ENCODE assay signal across 31 mouse cellular contexts in the genomic region with DNA sequence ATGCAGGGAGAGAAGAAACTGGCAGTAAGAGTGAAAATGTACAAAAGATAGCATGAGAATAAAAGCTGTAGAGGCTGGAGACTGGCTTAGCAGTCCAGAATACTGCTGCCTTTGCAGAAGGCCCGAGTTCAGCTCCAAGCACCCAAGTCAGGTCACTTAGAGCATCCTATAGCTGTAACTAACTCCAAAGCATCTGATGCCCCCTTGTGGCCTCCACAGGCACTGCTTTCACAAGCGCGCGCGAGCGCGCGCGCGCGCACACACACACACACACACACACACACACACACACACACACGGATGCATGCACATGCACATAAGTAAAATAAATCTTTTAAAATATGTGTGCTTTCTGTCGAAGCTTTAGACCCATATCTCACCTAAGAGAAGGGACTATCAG.
DNase-seq lines count a peak whose midpoint lies in the region; ATAC-seq and TF ChIP-seq lines count a peak whose summit lies in the region.
"Had no signal": no experiment of that assay in that cellular context is flagged by ENCODE, and none has a peak within 500 bp of the region (broad histone marks: within the 10 kb centered on the region; RNA-seq: fewer than 3 reads in every experiment).

No protein-coding gene starts in this region.

- no peak overlapping the region for H3K4me3 ChIP-seq in liver, postnatal 0 days (ENCODE audit: low read depth, low read length)
- H3K4me3 ChIP-seq in E14TG2a.4 (replicated peaks; ENCODE audit: low read length) (no peak overlapping the region), ES-E14 (ENCODE audit: insufficient read depth in 1 of 2, low read depth in 1 of 2, low read length in 2 of 2, poor library complexity in 1 of 2, severe bottlenecking in 1 of 2) (no peak overlapping the region)
- H3K4me3 ChIP-seq: embryonic facial prominence, embryonic 12.5 days; embryonic facial prominence, embryonic 15.5 days; heart, embryonic 12.5 days; heart, embryonic 15.5 days; hindbrain, embryonic 10.5 days; hindbrain, embryonic 13.5 days; intestine, embryonic 15.5 days had no signal

- H3K4me2 ChIP-seq in liver, postnatal 0 days (ENCODE audit: low read depth, low read length), result no peak overlapping the region
- H3K4me2 ChIP-seq: embryonic facial prominence, embryonic 12.5 days; embryonic facial prominence, embryonic 15.5 days; heart, embryonic 12.5 days; heart, embryonic 15.5 days; hindbrain, embryonic 13.5 days; intestine, embryonic 15.5 days had no signal

- H3K9me3 ChIP-seq in liver, postnatal 0 days (ENCODE audit: low read length), result no peaks in the 10 kb centered on the region
- H3K9me3 ChIP-seq in E14TG2a.4 (ENCODE audit: low read length) (no peaks in the 10 kb centered on the region), ES-E14 (ENCODE audit: control insufficient read depth, insufficient read depth, low read depth, low read length) (no peaks in the 10 kb centered on the region)
- H3K9me3 ChIP-seq: embryonic facial prominence, embryonic 12.5 days; embryonic facial prominence, embryonic 15.5 days; heart, embryonic 15.5 days; hindbrain, embryonic 10.5 days; hindbrain, embryonic 13.5 days; intestine, embryonic 15.5 days had no signal

- H3K9ac ChIP-seq in liver, postnatal 0 days (replicated peaks), result no peak overlapping the region
- H3K9ac ChIP-seq in ES-E14 (ENCODE audit: insufficient read depth, low read depth, low read length, poor library complexity, severe bottlenecking), result no peak overlapping the region
- H3K9ac ChIP-seq: embryonic facial prominence, embryonic 12.5 days; embryonic facial prominence, embryonic 15.5 days; forebrain, postnatal 0 days; heart, embryonic 12.5 days; heart, embryonic 15.5 days; hindbrain, embryonic 13.5 days; intestine, embryonic 15.5 days had no signal

- TF ChIP-seq CTCF in liver, postnatal 0 days (IDR thresholded peaks at IDR 0.05; ENCODE audit: low read depth), result 0 out of 2 replicates have a peak, but pooled peaks have one; percentile 5
- TF ChIP-seq CTCF in E14TG2a.4 (conservative IDR thresholded peaks at IDR 0.05; ENCODE audit: low read length), result peak; percentile 27

- DNase-seq in liver, postnatal 0 days, result no peak
- no peak for DNase-seq in liver
- peak; percentile 24 for DNase-seq in ES-E14 (ENCODE audit: low read depth, low spot score)
- DNase-seq in ZHBTc4 (ENCODE audit: low read depth, low spot score), result peak; percentile 56
- DNase-seq in gastrocnemius, adult 18-20 months (ENCODE audit: low spot score), result no peak
- no peak for DNase-seq in spleen, postnatal 14 days (ENCODE audit: low spot score in 2 of 2)
- no peak for DNase-seq in cerebellum, adult 18-20 months
- DNase-seq: adrenal gland, adult 8-10 months; adrenal gland, postnatal 25 days; cerebellum, adult 2 months; cerebellum, adult 9-11 months; cerebellum, postnatal 25 days; forebrain, postnatal 0 days; gastrocnemius, postnatal 25 days; heart, adult 18-20 months; heart, postnatal 10 days; heart, postnatal 36 days; kidney, adult 11 months had no signal

- in situ Hi-C loops in ES-E14 (cut with MboI; ENCODE audit: low sequenced_read_pairs in 2 of 2, unreplicated experiment in 2 of 2), result no loop called here

- ATAC-seq in liver, postnatal 0 days, result no peak
- ATAC-seq: activated CD4-positive, CD25-positive, alpha-beta regulatory T cell, adult 4 months; CD4-positive, CD25-positive, alpha-beta regulatory T cell, adult 4 months; forebrain, embryonic 14.5 days; forebrain, postnatal 0 days; hindbrain, embryonic 16.5 days; intestine, embryonic 15.5 days; Patski had no signal

- 91% methylated on average over 13 of the region's 13 CpGs for WGBS in liver, postnatal 0 days (ENCODE audit: insufficient replicate concordance)

- H3K27ac ChIP-seq in liver, postnatal 0 days (ENCODE audit: low read depth), result no peak overlapping the region
- no peak overlapping the region for H3K27ac ChIP-seq in ES-E14 (ENCODE audit: insufficient read depth, low read depth, low read length, poor library complexity, severe bottlenecking)
- H3K27ac ChIP-seq: embryonic facial prominence, embryonic 12.5 days; embryonic facial prominence, embryonic 15.5 days; heart, embryonic 15.5 days; hindbrain, embryonic 10.5 days; hindbrain, embryonic 13.5 days; intestine, embryonic 15.5 days had no signal

- TF ChIP-seq EP300 in liver, postnatal 0 days (IDR thresholded peaks at IDR 0.05; ENCODE audit: low read depth), result no peak

- no peaks in the 10 kb centered on the region for H3K4me1 ChIP-seq in liver, postnatal 0 days (ENCODE audit: insufficient read depth)
- no peaks in the 10 kb centered on the region for H3K4me1 ChIP-seq in E14TG2a.4 (replicated peaks; ENCODE audit: low read depth, low read length)
- H3K4me1 ChIP-seq in ES-E14 (ENCODE audit: control insufficient read depth in 2 of 2, insufficient read depth in 2 of 2, low read length in 2 of 2, poor library complexity in 1 of 2), result no peaks in the 10 kb centered on the region
- H3K4me1 ChIP-seq: embryonic facial prominence, embryonic 12.5 days; embryonic facial prominence, embryonic 15.5 days; heart, embryonic 12.5 days; heart, embryonic 15.5 days; hindbrain, embryonic 10.5 days; hindbrain, embryonic 13.5 days; intestine, embryonic 15.5 days had no signal

- no peaks in the 10 kb centered on the region for H3K27me3 ChIP-seq in liver, postnatal 0 days (ENCODE audit: insufficient read depth, low read length)
- no peaks in the 10 kb centered on the region; the same call in 1 of the 2 replicates for H3K27me3 ChIP-seq in E14TG2a.4 (ENCODE audit: insufficient read depth, low read length)
- H3K27me3 ChIP-seq: embryonic facial prominence, embryonic 12.5 days; embryonic facial prominence, embryonic 15.5 days; heart, embryonic 12.5 days; heart, embryonic 15.5 days; hindbrain, embryonic 13.5 days; intestine, embryonic 15.5 days; Patski had no signal

- H3K36me3 ChIP-seq in liver, postnatal 0 days (replicated peaks; ENCODE audit: insufficient read depth, low read length), result no peaks in the 10 kb centered on the region
- H3K36me3 ChIP-seq in E14TG2a.4 (ENCODE audit: insufficient read depth, low read length) (no peaks in the 10 kb centered on the region), ES-E14 (ENCODE audit: control insufficient read depth, insufficient read depth, low read length, poor library complexity, severe bottlenecking) (no peaks in the 10 kb centered on the region)
- H3K36me3 ChIP-seq: embryonic facial prominence, embryonic 12.5 days; embryonic facial prominence, embryonic 15.5 days; heart, embryonic 12.5 days; heart, embryonic 15.5 days; hindbrain, embryonic 10.5 days; hindbrain, embryonic 13.5 days; intestine, embryonic 15.5 days had no signal

TF ChIP-seq in ES-E14, 5 proteins besides CTCF, POLR2A, EP300 and RAD21:
- TF ChIP-seq MAFK (IDR thresholded peaks at IDR 0.05; ENCODE audit: insufficient read depth, low read depth, low read length), result no peak
- TF ChIP-seq ZC3H11A (IDR thresholded peaks at IDR 0.05; ENCODE audit: borderline replicate concordance, low read depth, low read length), result no peak
- no peak for TF ChIP-seq CHD2 (IDR thresholded peaks at IDR 0.05; ENCODE audit: low read depth, low read length)
- TF ChIP-seq HCFC1 (IDR thresholded peaks at IDR 0.05; ENCODE audit: borderline replicate concordance, insufficient read depth, low read length), result no peak
- TF ChIP-seq ZNF384 (IDR thresholded peaks at IDR 0.05; ENCODE audit: low read depth, low read length), result no peak
TF ChIP-seq in ES-E14: peak in this region for 0.

Comparison
In these comparisons a context has a peak if more than half of its experiments do, and no peak if none do; other contexts are left out.
1. DNase-seq: peak in ES-E14 (single experiment) and ZHBTc4 (single experiment); none in liver, postnatal 0 days (single experiment), liver (single experiment), gastrocnemius, adult 18-20 months (single experiment), spleen, postnatal 14 days (0 of 2) and cerebellum, adult 18-20 months (0 of 2).